Mouse (Mus musculus): ENCODE results near the gene Creg2.

DNA sequence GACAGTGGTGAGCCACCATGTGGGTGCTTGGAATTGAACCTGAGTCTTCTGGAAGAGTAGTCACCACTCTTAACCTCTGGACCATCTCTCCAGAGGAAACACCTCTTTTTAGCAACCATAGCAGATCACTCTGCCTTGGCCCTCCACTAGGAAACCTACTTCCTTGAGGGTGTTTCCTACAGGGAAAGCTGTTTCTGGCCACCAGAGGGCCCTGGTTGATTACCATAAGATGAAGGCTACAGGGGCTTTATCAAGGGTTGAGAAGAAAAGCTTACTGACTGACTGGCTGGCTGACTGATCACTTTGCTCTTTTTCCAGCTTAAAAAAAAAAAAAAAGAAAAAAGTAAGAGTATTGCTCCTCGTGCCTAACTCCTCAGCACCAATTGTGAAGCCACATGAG lies 34.6 kb upstream of the Creg2 start:
- TF ChIP-seq CTCF (IDR thresholded peaks at IDR 0.05; ENCODE audit: low read depth, low read length) (no peak), POLR2A (IDR thresholded peaks at IDR 0.05; ENCODE audit: insufficient read depth, low read length) (no peak), EP300 (IDR thresholded peaks at IDR 0.05; ENCODE audit: insufficient read depth, low read depth, low read length) (no peak)
